Mouse (Mus musculus): ENCODE measurements around the gene Nop9. TPM values are rescaled to one million over a fixed set of nuclear protein-coding genes. Genes with fewer than 3 reads are reported as not detected.

The Nop9 gene
- polyA plus RNA-seq, 1 experiment from 2014 or later: 56.7 TPM

DNA sequence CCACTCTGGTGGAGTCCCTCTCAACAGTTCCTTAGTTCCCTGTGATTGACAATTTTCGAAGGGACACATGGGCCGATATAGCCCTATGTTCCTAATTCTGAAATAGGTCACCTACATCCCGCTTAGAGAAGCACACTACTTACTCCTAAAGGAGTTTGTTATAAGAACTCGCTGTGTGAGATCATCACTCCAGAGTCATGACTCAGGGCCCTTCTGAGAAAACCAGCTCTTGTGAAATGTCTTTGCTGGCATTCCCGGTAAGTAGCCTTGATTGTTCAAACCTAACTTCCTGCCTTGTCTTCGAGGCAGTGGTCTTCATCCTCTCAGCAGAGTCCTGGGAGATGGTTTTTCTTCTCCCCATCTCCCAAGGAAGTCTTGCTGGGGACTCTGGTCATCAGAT, 23.1 kb downstream of the Nop9 start:
- 87% methylated on average over 6 of the region's 6 CpGs for WGBS
- H3K27me3 ChIP-seq (ENCODE audit: control insufficient read depth, insufficient read depth, low read length): peaks cover 12% of the 10 kb centered on the region
- DNase-seq (ENCODE audit: low spot score) (no peak), ATAC-seq (ENCODE audit: insufficient number of reproducible peaks, low FRiP score, low TSS enrichment, low read depth) (no peak)
- no peaks in the 10 kb centered on the region for H3K4me1 ChIP-seq (ENCODE audit: control insufficient read depth, insufficient read depth, low read length)
- H3K9me3 ChIP-seq (ENCODE audit: control insufficient read depth, low read length): no peaks in the 10 kb centered on the region
- no peak overlapping the region for H3K27ac ChIP-seq (replicated peaks; ENCODE audit: low read depth, low read length)
- H3K9ac ChIP-seq (ENCODE audit: low read length): no peak overlapping the region
- no peaks in the 10 kb centered on the region for H3K36me3 ChIP-seq (ENCODE audit: control insufficient read depth, insufficient read depth, low read length)
- H3K4me3 ChIP-seq (ENCODE audit: low read depth, low read length): no peak overlapping the region
- no peak overlapping the region for H3K4me2 ChIP-seq (ENCODE audit: low read depth, severe bottlenecking)

DNA sequence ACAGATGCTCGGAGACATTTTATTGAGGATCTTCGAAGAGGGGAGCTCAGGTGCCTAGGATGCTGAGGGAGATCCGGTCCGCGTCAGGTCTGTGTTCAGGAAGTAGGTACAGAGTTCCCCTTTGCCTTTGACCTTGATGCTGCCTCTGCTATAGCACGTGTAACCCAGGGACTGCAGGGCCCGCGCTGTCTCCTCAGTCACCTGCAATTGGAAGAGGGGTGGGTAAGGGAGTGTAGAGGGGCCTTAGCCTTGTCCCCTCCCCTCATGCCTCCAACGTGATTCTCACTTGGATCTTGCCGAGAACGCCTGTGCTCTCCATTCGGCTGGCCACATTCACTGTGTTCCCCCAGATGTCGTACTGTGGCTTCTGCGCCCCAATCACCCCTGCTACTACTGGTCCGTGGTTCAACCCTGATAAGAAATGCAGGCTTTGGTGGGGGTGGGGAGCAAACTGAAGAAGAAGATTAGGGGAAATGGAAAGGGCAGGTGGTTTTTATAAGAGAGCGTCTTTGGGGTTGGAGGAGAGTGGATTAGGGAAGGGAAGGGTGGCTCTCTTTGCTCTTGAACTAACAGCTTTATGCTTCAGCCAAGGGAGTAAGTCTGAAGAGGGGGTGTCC, 23.7 kb downstream of the Nop9 start:
- Histone ChIP-seq H3K9ac (ENCODE audit: low read length) (no peak overlapping the region), H3K4me3 (ENCODE audit: low read depth, low read length) (no peak overlapping the region), H3K27me3 (ENCODE audit: control insufficient read depth, insufficient read depth, low read length) (peaks cover 12% of the 10 kb centered on the region), H3K27ac (replicated peaks; ENCODE audit: low read depth, low read length) (no peak overlapping the region), H3K4me1 (ENCODE audit: control insufficient read depth, insufficient read depth, low read length) (no peaks in the 10 kb centered on the region), H3K36me3 (ENCODE audit: control insufficient read depth, insufficient read depth, low read length) (no peaks in the 10 kb centered on the region), H3K9me3 (ENCODE audit: control insufficient read depth, low read length) (no peaks in the 10 kb centered on the region), H3K4me2 (ENCODE audit: low read depth, severe bottlenecking) (no peak overlapping the region)
- DNase-seq (ENCODE audit: low spot score) (no peak), ATAC-seq (ENCODE audit: insufficient number of reproducible peaks, low FRiP score, low TSS enrichment, low read depth) (no peak)
- 74% methylated on average over 16 of the region's 16 CpGs for WGBS

DNA sequence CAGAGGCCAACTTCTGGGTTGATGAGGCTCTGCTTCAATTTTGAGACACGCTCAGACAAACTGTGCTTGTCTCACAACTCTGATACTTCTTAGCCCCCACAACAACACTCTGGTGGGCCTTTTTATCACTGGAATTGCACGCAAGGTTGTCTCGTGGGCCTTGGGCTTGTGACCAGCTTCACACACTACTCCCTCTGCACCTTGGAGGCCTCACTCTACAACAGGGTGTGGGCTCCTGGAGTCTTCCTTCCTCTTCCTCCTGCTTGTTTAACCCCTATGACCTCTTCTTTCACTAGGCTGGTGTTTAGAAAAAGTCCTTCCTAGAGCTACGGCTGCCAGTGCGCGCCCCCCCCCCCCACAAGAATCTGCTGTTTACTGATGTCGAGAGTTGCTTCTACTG, 31.2 kb downstream of the Nop9 start:
- WGBS: 80% methylated on average over 7 of the region's 7 CpGs
- no peak for ATAC-seq (ENCODE audit: insufficient number of reproducible peaks, low FRiP score, low TSS enrichment, low read depth)
- Histone ChIP-seq H3K9me3 (ENCODE audit: control insufficient read depth, low read length) (no peaks in the 10 kb centered on the region), H3K9ac (ENCODE audit: low read length) (no peak overlapping the region), H3K4me3 (ENCODE audit: low read depth, low read length) (no peak overlapping the region), H3K27me3 (ENCODE audit: control insufficient read depth, insufficient read depth, low read length) (no peaks in the 10 kb centered on the region), H3K4me1 (ENCODE audit: control insufficient read depth, insufficient read depth, low read length) (peaks cover 4% of the 10 kb centered on the region), H3K27ac (replicated peaks; ENCODE audit: low read depth, low read length) (no peak overlapping the region), H3K36me3 (ENCODE audit: control insufficient read depth, insufficient read depth, low read length) (no peaks in the 10 kb centered on the region), H3K4me2 (ENCODE audit: low read depth, severe bottlenecking) (no peak overlapping the region)
- DNase-seq (ENCODE audit: low spot score): no peak

DNA sequence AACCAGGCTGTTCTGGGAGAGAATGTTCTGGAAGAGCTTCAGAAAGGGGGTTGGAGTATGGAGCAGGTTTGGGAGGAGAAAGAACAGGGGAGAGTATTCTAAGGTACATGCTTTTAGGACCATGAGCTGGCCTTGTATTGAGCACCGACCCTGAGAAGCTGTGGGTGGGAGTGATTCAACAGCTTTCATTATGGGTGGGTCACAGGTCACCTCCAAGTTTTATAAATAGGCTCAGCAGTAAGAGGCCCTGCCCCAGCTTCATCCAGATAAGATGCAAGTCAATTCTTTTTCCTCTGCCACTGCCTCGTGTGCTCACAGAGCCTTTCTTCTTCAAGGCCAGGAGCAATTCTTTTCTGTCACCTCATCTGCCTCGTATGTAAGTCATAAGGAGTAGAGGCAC, 31.7 kb downstream of the Nop9 start:
- H3K27ac ChIP-seq (replicated peaks; ENCODE audit: low read depth, low read length): no peak overlapping the region
- no peak overlapping the region for H3K4me3 ChIP-seq (ENCODE audit: low read depth, low read length)
- no peak overlapping the region for H3K9ac ChIP-seq (ENCODE audit: low read length)
- WGBS: 48% methylated on average over 3 of the region's 3 CpGs
- no peak overlapping the region for H3K4me2 ChIP-seq (ENCODE audit: low read depth, severe bottlenecking)
- ATAC-seq (ENCODE audit: insufficient number of reproducible peaks, low FRiP score, low TSS enrichment, low read depth) (no peak), DNase-seq (ENCODE audit: low spot score) (no peak)
- H3K36me3 ChIP-seq (ENCODE audit: control insufficient read depth, insufficient read depth, low read length): no peaks in the 10 kb centered on the region
- no peaks in the 10 kb centered on the region for H3K27me3 ChIP-seq (ENCODE audit: control insufficient read depth, insufficient read depth, low read length)
- no peaks in the 10 kb centered on the region for H3K9me3 ChIP-seq (ENCODE audit: control insufficient read depth, low read length)
- peaks cover 9% of the 10 kb centered on the region for H3K4me1 ChIP-seq (ENCODE audit: control insufficient read depth, insufficient read depth, low read length)

DNA sequence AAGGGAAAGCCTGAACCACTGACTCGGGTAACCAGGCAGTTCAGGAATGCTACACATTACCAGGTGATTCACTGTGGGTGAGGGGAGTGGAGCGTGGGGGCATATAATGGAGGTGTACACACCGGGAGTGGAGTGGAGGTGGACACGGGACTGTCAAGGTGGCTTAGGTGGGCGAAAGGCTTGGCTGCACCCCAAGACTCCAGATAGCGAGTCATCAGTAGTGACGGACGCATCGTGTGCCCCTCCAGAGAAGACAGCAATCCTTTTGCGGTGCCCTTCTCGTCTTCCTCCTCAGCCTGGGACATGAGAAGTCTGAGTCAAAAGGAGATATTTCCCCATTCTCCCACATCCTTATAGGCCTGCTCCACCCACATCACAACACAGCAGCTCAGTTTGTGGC, 32.3 kb downstream of the Nop9 start:
- Histone ChIP-seq H3K9me3 (ENCODE audit: control insufficient read depth, low read length) (no peaks in the 10 kb centered on the region), H3K4me1 (ENCODE audit: control insufficient read depth, insufficient read depth, low read length) (peaks cover 15% of the 10 kb centered on the region), H3K4me3 (ENCODE audit: low read depth, low read length) (no peak overlapping the region), H3K27ac (replicated peaks; ENCODE audit: low read depth, low read length) (no peak overlapping the region), H3K36me3 (ENCODE audit: control insufficient read depth, insufficient read depth, low read length) (no peaks in the 10 kb centered on the region), H3K4me2 (ENCODE audit: low read depth, severe bottlenecking) (no peak overlapping the region), H3K9ac (ENCODE audit: low read length) (no peak overlapping the region), H3K27me3 (ENCODE audit: control insufficient read depth, insufficient read depth, low read length) (no peaks in the 10 kb centered on the region)
- ATAC-seq (ENCODE audit: insufficient number of reproducible peaks, low FRiP score, low TSS enrichment, low read depth) (no peak), DNase-seq (ENCODE audit: low spot score) (no peak)
- 90% methylated on average over 11 of the region's 11 CpGs for WGBS

DNA sequence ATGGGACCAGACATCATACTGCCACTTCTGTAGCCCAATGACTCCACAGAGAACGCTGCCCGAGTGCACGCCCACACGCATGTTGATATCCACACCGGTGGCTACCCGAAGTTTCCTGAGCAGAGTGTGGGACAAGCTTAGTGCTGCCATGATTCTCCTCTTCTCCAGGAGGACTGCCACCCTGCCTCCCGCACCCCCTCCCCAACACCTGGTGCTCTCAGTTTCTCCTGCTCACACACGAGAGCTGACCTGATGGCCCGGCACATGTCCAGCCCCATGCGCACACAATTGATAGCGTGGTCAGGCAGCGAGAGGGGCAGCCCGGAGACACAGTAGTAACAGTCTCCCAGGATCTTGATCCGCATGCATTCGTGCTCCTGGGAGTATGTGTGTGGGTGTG, 33.2 kb downstream of the Nop9 start:
- WGBS: 88% methylated on average over 15 of the region's 15 CpGs

DNA sequence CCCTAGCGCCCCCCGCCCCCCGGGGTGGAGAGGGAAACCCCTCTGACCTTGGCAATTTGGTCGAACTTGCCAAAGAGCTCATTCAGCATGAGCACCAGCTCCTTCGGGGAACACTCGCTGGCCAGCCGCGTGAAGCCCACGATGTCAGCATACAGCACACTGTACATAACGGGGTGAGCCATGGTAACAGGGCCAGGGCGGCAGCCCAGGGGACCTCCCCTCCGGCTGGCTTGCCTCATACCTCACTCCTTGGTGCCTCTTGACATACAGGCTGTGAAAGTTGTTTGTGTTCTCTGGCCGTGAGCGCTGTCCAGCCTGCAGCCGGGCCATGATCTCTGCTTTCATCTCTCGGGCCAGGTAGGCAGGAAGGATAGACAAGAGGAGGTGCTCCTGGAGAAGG, 34.2 kb downstream of the Nop9 start:
- Histone ChIP-seq H3K4me3 (ENCODE audit: low read depth, low read length) (no peak overlapping the region), H3K27me3 (ENCODE audit: control insufficient read depth, insufficient read depth, low read length) (peaks cover under 1% of the 10 kb centered on the region; the same call in 1 of the 2 replicates), H3K9ac (ENCODE audit: low read length) (no peak overlapping the region), H3K9me3 (ENCODE audit: control insufficient read depth, low read length) (no peaks in the 10 kb centered on the region), H3K4me2 (ENCODE audit: low read depth, severe bottlenecking) (no peak overlapping the region), H3K4me1 (ENCODE audit: control insufficient read depth, insufficient read depth, low read length) (peaks cover 15% of the 10 kb centered on the region), H3K36me3 (ENCODE audit: control insufficient read depth, insufficient read depth, low read length) (no peaks in the 10 kb centered on the region), H3K27ac (replicated peaks; ENCODE audit: low read depth, low read length) (no peak overlapping the region)
- ATAC-seq (ENCODE audit: insufficient number of reproducible peaks, low FRiP score, low TSS enrichment, low read depth): no peak
- WGBS: 59% methylated on average over 16 of the region's 16 CpGs
- DNase-seq (ENCODE audit: low spot score): no peak

More for the DNA sequence above, 33.2 kb downstream of the Nop9 start:
- Histone ChIP-seq H3K36me3 (ENCODE audit: control insufficient read depth, insufficient read depth, low read length) (no peaks in the 10 kb centered on the region), H3K27me3 (ENCODE audit: control insufficient read depth, insufficient read depth, low read length) (no peaks in the 10 kb centered on the region), H3K27ac (replicated peaks; ENCODE audit: low read depth, low read length) (no peak overlapping the region), H3K9ac (ENCODE audit: low read length) (no peak overlapping the region), H3K4me2 (ENCODE audit: low read depth, severe bottlenecking) (no peak overlapping the region), H3K4me1 (ENCODE audit: control insufficient read depth, insufficient read depth, low read length) (peaks cover 15% of the 10 kb centered on the region), H3K9me3 (ENCODE audit: control insufficient read depth, low read length) (no peaks in the 10 kb centered on the region), H3K4me3 (ENCODE audit: low read depth, low read length) (no peak overlapping the region)
- ATAC-seq (ENCODE audit: insufficient number of reproducible peaks, low FRiP score, low TSS enrichment, low read depth) (no peak), DNase-seq (ENCODE audit: low spot score) (no peak)

DNA sequence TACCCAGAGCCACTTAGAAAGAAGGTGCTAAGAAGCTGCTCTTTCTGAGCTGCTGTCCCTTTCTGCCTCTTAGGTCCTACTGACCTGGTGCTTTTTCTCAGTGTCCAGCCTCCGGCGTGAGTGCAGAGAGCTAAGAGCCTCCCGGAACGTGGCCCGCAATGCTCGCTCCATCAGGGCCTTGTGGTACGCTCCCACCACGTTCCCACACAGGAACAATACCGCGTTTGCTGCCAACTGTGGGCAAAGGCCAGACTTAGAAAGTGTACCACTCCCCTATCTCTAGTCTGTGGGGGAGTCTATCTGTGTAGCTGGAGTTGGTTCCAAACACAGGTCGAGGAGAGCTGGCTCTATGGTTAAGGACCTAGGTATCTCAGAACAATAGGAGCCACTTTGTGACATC, 35.2 kb downstream of the Nop9 start:
- peaks cover 15% of the 10 kb centered on the region for H3K4me1 ChIP-seq (ENCODE audit: control insufficient read depth, insufficient read depth, low read length)
- DNase-seq (ENCODE audit: low spot score): no peak
- 0 out of 2 replicates have a peak overlapping the region, but pooled peaks have one; percentile 35 for H3K4me2 ChIP-seq (ENCODE audit: low read depth, severe bottlenecking)
- H3K27me3 ChIP-seq (ENCODE audit: control insufficient read depth, insufficient read depth, low read length): peaks cover 5% of the 10 kb centered on the region; the same call in 1 of the 2 replicates
- no peaks in the 10 kb centered on the region for H3K36me3 ChIP-seq (ENCODE audit: control insufficient read depth, insufficient read depth, low read length)
- peak overlapping the region; percentile 1; the same call in 1 of the 2 replicates for H3K9ac ChIP-seq (ENCODE audit: low read length)
- WGBS: 78% methylated on average over 11 of the region's 11 CpGs
- no peak overlapping the region for H3K27ac ChIP-seq (replicated peaks; ENCODE audit: low read depth, low read length)
- no peaks in the 10 kb centered on the region for H3K9me3 ChIP-seq (ENCODE audit: control insufficient read depth, low read length)
- no peak overlapping the region; the same call in 1 of the 2 replicates for H3K4me3 ChIP-seq (ENCODE audit: low read depth, low read length)
- ATAC-seq (ENCODE audit: insufficient number of reproducible peaks, low FRiP score, low TSS enrichment, low read depth): no peak; the same call in 1 of the 2 replicates

DNA sequence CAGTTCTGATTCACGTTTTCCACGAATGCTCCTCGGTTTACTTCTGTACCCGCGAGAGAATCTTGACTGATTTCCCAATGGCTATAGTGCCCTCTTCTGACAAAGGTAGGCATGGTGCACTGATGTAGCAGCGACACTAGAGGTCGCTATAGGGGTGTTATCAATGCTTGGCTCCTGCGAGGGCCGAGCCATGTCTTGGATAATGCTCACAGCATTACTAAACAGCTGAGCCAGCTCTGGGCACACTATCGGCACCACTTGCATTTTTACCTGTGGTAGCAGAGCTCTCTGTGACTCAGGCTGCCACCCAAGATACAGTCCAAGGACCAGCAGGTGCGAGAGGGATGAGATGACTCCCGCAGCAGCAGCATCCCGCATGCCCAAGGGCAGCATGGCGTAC, 35.8 kb downstream of the Nop9 start:
- H3K4me2 ChIP-seq (ENCODE audit: low read depth, severe bottlenecking): peak overlapping the region; percentile 35
- no peak overlapping the region for H3K27ac ChIP-seq (replicated peaks; ENCODE audit: low read depth, low read length)
- peak overlapping the region; percentile 15 for H3K4me3 ChIP-seq (ENCODE audit: low read depth, low read length)
- ATAC-seq (ENCODE audit: insufficient number of reproducible peaks, low FRiP score, low TSS enrichment, low read depth) (peak; percentile 63; the same call in 1 of the 2 replicates), DNase-seq (ENCODE audit: low spot score) (peak; percentile 80)
- no peak overlapping the region for H3K9ac ChIP-seq (ENCODE audit: low read length)
- peaks cover 15% of the 10 kb centered on the region for H3K4me1 ChIP-seq (ENCODE audit: control insufficient read depth, insufficient read depth, low read length)
- H3K36me3 ChIP-seq (ENCODE audit: control insufficient read depth, insufficient read depth, low read length): no peaks in the 10 kb centered on the region
- WGBS: 14% methylated on average over 14 of the region's 14 CpGs
- peaks cover 9% of the 10 kb centered on the region; the same call in 1 of the 2 replicates for H3K27me3 ChIP-seq (ENCODE audit: control insufficient read depth, insufficient read depth, low read length)
- H3K9me3 ChIP-seq (ENCODE audit: control insufficient read depth, low read length): no peaks in the 10 kb centered on the region
